Mouse (Mus musculus): Measurements from ENCODE around the gene Slc25a25.

DNA sequence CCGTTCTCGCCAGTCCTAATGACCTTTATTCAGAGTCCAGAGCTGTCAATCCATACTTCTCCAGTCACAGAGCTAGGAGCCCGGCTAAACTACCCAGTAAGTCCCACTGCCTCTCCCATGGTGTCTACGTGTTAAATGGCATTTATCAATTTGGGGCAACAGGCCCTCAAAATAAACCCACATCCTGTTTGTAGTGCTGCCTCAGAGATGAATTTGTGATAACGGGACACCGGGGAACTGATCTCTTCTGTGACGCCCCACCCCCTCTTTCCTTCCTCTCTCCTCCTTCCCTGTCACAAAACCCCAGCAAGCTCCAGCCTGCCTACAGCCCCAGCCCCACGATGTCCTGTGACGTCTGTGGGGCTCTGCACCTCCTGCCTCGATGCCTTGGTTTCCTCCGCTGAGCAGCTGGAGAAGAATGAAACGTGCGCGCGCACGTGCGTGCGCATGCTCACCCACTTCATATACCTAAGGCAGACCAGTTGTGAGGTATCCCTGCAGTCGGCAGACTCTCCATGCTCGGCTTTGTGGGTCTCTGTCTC lies 44.0 kb upstream of the Slc25a25 start:
- peak; percentile 62; the same call in 1 of the 2 replicates for TF ChIP-seq POLR2A (IDR thresholded peaks at IDR 0.05; ENCODE audit: control insufficient read depth, extremely low read depth, insufficient read depth, low read length, poor library complexity)
- peak; percentile 57; the same call in 1 of the 2 replicates for TF ChIP-seq CTCF (IDR thresholded peaks at IDR 0.05; ENCODE audit: borderline replicate concordance, control insufficient read depth, extremely low read depth, insufficient read depth, low read length, poor library complexity)
